Mouse (Mus musculus) ovary, adult 2 months (tissue): ENCODE data around the gene Sema3e. TPM values are rescaled to one million over a fixed set of nuclear protein-coding genes. Genes with fewer than 3 reads are reported as not detected.

Source experiments
- polyA plus RNA-seq: library from polyadenylated mRNA; depleted of rRNA; stranded (reverse); fragments of >200 nt; gene quantifications from 2 replicates; pipeline ENCODE4 v1.2.3, GENCODE M21; 2012; rRNA removed

Gene Sema3e
- 0.89 and 1.0 TPM in 2 replicates for polyA plus RNA-seq

DNA sequence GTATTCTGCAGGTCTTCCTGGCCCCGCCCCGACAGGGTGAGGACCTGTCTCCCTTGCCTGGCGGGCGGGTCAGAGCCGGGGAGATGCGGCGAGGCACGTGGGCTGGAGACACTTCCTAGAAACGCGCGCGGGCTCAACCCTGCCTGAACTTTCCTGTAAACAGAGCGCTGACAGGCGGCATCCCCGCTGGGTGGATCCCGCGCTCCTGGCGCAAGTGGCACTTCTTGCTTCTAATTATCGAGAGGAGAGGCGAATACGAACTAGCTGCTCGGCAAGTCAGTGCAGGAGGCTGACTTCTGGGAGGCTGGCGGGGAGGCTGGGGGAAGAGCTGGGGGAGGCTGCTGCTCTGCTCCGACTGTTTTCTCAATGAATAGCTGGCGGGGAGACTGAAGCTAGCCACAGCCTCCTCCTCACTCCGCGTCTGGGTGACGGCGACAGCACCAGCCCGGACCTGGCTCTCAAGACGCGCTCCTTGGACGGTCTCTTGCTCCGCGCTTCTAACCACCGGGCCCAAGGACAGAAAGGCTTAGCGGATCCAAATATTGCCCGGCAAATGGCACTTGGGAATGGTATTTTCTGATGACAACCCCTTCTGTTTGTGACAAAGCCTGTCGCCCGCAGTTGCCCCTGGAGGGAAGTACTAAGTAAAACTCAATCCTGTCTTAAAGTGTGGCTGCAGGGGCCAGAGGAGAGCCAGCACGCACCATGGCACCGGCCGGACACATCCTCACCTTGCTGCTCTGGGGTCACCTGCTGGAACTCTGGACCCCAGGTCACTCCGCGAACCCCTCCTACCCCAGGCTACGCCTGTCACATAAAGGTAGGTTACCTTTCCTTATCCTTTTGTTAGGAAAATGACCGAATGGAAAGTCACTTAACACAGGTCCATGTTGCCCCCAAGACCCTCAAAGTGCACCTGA, at the start of gene Sema3e:
Sema3e (plus strand) TSS at position 72 of the 920 bp plus-strand sequence.

Other genes starting within 250 kb of the Sema3e start
- not detected in 2 replicates for gene Speer3, start 233.7 kb upstream of the Sema3e start, polyA plus RNA-seq